Mouse (Mus musculus) kidney, adult 2 months (tissue): ENCODE results near the gene Lrmp. TPM values are rescaled to one million over a fixed set of nuclear protein-coding genes. Genes with fewer than 3 reads are reported as not detected.
A peak's percentile ranks its signal among the peaks of the same experiment; 100 is the strongest.

Experiments
- DNase-seq: peaks from one replicate; pipeline ENCODE4 v3.0.0; 2021
- H3K27ac ChIP-seq: fragments of 200-500 bp; 2 replicates; pipeline ENCODE4 v1.5.1; 2012; ENCODE audit warnings: low read depth, low read length, control low read depth, inconsistent platforms; ENCODE audit not compliant: insufficient read depth
- H3K27me3 ChIP-seq: fragments of 200-500 bp; replicated peaks from 2 replicates; pipeline ENCODE4 v1.6.1; 2012; ENCODE audit warnings: mild to moderate bottlenecking, moderate library complexity, low read length, inconsistent platforms; ENCODE audit not compliant: control insufficient read depth, insufficient read depth
- H3K36me3 ChIP-seq: fragments of 200-500 bp; 2 replicates; pipeline ENCODE4 v1.6.1; 2012; ENCODE audit warnings: mild to moderate bottlenecking, moderate library complexity, low read length, inconsistent platforms; ENCODE audit not compliant: control insufficient read depth, insufficient read depth
- H3K4me1 ChIP-seq: fragments of 200-500 bp; 2 replicates; pipeline ENCODE4 v1.6.1; 2011; ENCODE audit warnings: low read length; ENCODE audit not compliant: control insufficient read depth, insufficient read depth
- H3K4me3 ChIP-seq: fragments of 200-500 bp; 2 replicates; pipeline ENCODE4 v1.5.1; 2011; ENCODE audit warnings: mild to moderate bottlenecking, low read depth, low read length, control low read depth; ENCODE audit not compliant: insufficient read depth
- CTCF ChIP-seq: fragments of 200-500 bp; conservative IDR thresholded peaks from 2 replicates; pipeline ENCODE4 v1.5.1; 2011; ENCODE audit warnings: low read depth, mild to moderate bottlenecking, control low read depth, low read length, moderate library complexity, mixed read lengths; ENCODE audit not compliant: insufficient read depth, insufficient read length
- POLR2A ChIP-seq: fragments of 200-500 bp; IDR thresholded peaks from one replicate; pipeline ENCODE4 v1.6.1; 2011; ENCODE audit warnings: low read depth, low read length, control low read depth
- WGBS: fragments of 180-500 bp; shearing (Covaris S2); methylation state at CpG from one replicate; pipeline ENCODE4 v1.1.7; 2018; 5-methylcytosine and 5-hydroxymethylcytosine counted together
- polyA plus RNA-seq: library from polyadenylated mRNA; depleted of rRNA; stranded (reverse); fragments of >200 nt; gene quantifications from 2 replicates; pipeline ENCODE4 v1.2.3, GENCODE M21; 2012; rRNA removed

The Lrmp gene
- polyA plus RNA-seq, 1 experiment = 6.4 TPM

GRCm38 (mm10) chr6:145205142-145205541, 89.7 kb downstream of the Lrmp start:
- H3K27ac ChIP-seq = no peak overlapping the region
- no peaks in the 10 kb centered on the region for H3K4me1 ChIP-seq
- no peaks in the 10 kb centered on the region for H3K36me3 ChIP-seq
- H3K4me3 ChIP-seq = no peak overlapping the region
- no peaks in the 10 kb centered on the region for H3K27me3 ChIP-seq
- TF ChIP-seq CTCF = no peak
- TF ChIP-seq POLR2A = no peak
- no peak for DNase-seq
- WGBS = 77% methylated on average over 10 of the region's 10 CpGs

GRCm38 (mm10) chr6:145210056-145210680, 94.7 kb downstream of the Lrmp start:
- TF ChIP-seq CTCF = no peak
- no peak for TF ChIP-seq POLR2A
- H3K4me1 ChIP-seq = peaks cover 3% of the 10 kb centered on the region; the same call in 1 of the 2 replicates
- peak overlapping the region; percentile 74 for H3K4me3 ChIP-seq
- no peaks in the 10 kb centered on the region for H3K36me3 ChIP-seq
- DNase-seq = no peak
- WGBS = 26% methylated on average over 8 of the region's 8 CpGs
- peak overlapping the region; percentile 22; the same call in 1 of the 2 replicates for H3K27ac ChIP-seq
- H3K27me3 ChIP-seq = no peaks in the 10 kb centered on the region

GRCm38 (mm10) chr6:145210816-145211338, 95.4 kb downstream of the Lrmp start, which contains the start of the genes Casc1 and Etfrf1:
TSS of gene Casc1 (minus strand) at chr6:145211005.
TSS of gene Etfrf1 (plus strand) at chr6:145211134.
- Histone ChIP-seq H3K27me3 (no peaks in the 10 kb centered on the region), H3K27ac (peak within 1 kb of the TSS; percentile 90), H3K4me3 (peak within 1 kb of the TSS; percentile 79), H3K36me3 (peaks cover under 1% of the 10 kb centered on the region), H3K4me1 (peaks cover 3% of the 10 kb centered on the region; the same call in 1 of the 2 replicates)
- TF ChIP-seq POLR2A (peak; percentile 98), CTCF (no peak)
- DNase-seq = peak; percentile 100
- under 1% methylated on average over 36 of the region's 36 CpGs for WGBS

GRCm38 (mm10) chr6:145211376-145212305, 96.2 kb downstream of the Lrmp start:
- Histone ChIP-seq H3K4me3 (peak overlapping the region; percentile 79), H3K27me3 (no peaks in the 10 kb centered on the region), H3K4me1 (peaks cover 3% of the 10 kb centered on the region; the same call in 1 of the 2 replicates), H3K36me3 (peaks cover 2% of the 10 kb centered on the region), H3K27ac (peak overlapping the region; percentile 90)
- TF ChIP-seq CTCF = no peak
- TF ChIP-seq POLR2A = no peak
- 1% methylated on average over 21 of the region's 21 CpGs for WGBS
- peak; percentile 24 for DNase-seq

GRCm38 (mm10) chr6:145213916-145214315, 98.5 kb downstream of the Lrmp start:
- Histone ChIP-seq H3K4me1 (peaks cover 3% of the 10 kb centered on the region; the same call in 1 of the 2 replicates), H3K27ac (no peak overlapping the region), H3K36me3 (peaks cover 2% of the 10 kb centered on the region), H3K27me3 (no peaks in the 10 kb centered on the region), H3K4me3 (no peak overlapping the region)
- no peak for TF ChIP-seq CTCF
- TF ChIP-seq POLR2A = no peak
- 70% methylated on average over 2 of the region's 2 CpGs for WGBS
- no peak for DNase-seq

- H3K36me3 ChIP-seq = peaks cover 5% of the 10 kb centered on the region
- WGBS = 88% methylated on average over 3 of the region's 3 CpGs
- no peak overlapping the region for H3K4me3 ChIP-seq
- TF ChIP-seq CTCF (no peak), POLR2A (no peak)
- DNase-seq = no peak
- no peak overlapping the region for H3K27ac ChIP-seq
- H3K27me3 ChIP-seq = no peaks in the 10 kb centered on the region
- H3K4me1 ChIP-seq = peaks cover 3% of the 10 kb centered on the region; the same call in 1 of the 2 replicates
Observed at GRCm38 (mm10) chr6:145215826-145216225, 100.4 kb downstream of the Lrmp start.

- Histone ChIP-seq H3K27ac (no peak overlapping the region), H3K36me3 (peaks cover 3% of the 10 kb centered on the region), H3K4me1 (no peaks in the 10 kb centered on the region), H3K4me3 (no peak overlapping the region), H3K27me3 (no peaks in the 10 kb centered on the region)
- DNase-seq = no peak
- TF ChIP-seq CTCF (no peak), POLR2A (no peak)
- WGBS = 93% methylated on average over 6 of the region's 6 CpGs
Observed at GRCm38 (mm10) chr6:145224246-145224645, 108.8 kb downstream of the Lrmp start.

Other genes with a start within 250 kb of the Lrmp start
- gene Bcat1, start 39.5 kb upstream of the Lrmp start, polyA plus RNA-seq = 10.0 and 10.2 TPM in 2 replicates
- 0.50 and 0.57 TPM in 2 replicates for gene Casc1, start 95.4 kb downstream of the Lrmp start, polyA plus RNA-seq
- 19.4 and 32.6 TPM in 2 replicates for gene Etfrf1, start 95.5 kb downstream of the Lrmp start, polyA plus RNA-seq
- gene Kras, start 134.6 kb downstream of the Lrmp start, polyA plus RNA-seq = 13.1 and 14.3 TPM in 2 replicates